Mouse (Mus musculus): ENCODE data around the gene Sycp3. TPM values are rescaled to one million over a fixed set of nuclear protein-coding genes. Genes with fewer than 3 reads are reported as not detected.

The Sycp3 gene
- polyA plus RNA-seq (2012): not detected in 2 replicates

DNA sequence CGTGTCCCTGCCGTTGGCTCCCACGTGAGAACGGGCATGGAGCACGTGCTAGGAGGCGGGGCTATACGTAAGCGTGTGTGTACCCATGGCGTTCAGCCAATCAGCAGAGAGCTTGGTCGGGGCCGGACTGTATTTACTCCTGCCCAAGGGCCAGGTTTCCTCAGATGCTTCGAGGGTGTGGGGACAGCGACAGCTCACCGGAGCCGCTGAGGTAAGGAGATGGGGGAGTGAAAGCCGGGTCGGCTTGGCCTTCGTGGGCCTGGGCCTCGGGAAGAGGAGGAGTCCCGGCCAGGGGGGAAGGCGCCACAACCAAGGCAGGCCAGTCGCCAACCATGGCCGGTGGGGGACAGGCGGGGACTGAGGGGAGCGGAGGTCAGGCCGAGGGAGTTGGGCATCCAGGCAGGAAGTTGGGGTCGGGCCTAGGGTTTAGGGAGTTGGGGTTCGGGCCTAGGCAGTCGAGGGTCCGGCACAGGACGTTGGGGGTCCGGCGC, at the start of gene Sycp3:
Sycp3 (plus strand) TSS at position 68 of the 491 bp plus-strand sequence.
- no peak within 1 kb of the TSS for H3K4me3 ChIP-seq (replicated peaks)
- TF ChIP-seq GATA1 (IDR thresholded peaks at IDR 0.05; ENCODE audit: low read length): no peak

DNA sequence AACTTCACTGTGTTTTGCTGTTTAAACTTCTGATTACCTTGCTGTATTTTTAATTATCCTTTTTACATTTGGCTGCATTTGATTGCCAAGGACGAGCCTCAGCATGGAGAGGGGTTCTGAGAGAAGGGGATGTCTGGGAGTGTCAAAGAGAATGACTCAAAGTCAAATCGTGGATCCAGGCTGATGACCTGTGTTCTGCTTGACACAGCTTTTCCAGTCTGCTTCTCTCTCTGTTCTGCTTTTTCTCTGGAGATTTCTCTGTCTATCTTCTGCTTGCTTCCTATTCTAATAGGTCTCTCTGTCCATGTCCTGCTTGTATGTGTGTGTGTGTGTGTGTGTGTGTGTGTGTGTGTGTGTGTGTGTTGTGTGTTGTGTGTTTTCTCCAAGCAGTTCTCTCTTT, 49.6 kb upstream of the Sycp3 start:
- Histone ChIP-seq H3K27me3 (ENCODE audit: control insufficient read depth) (no peaks in the 10 kb centered on the region), H3K9me3 (ENCODE audit: control insufficient read depth, low read length) (no peaks in the 10 kb centered on the region), H3K4me3 (replicated peaks) (no peak overlapping the region), H3K36me3 (ENCODE audit: control insufficient read depth) (no peaks in the 10 kb centered on the region; the same call in 1 of the 2 replicates), H3K4me1 (ENCODE audit: control insufficient read depth) (no peaks in the 10 kb centered on the region; the same call in 1 of the 2 replicates)
- no peak for TF ChIP-seq GATA1 (IDR thresholded peaks at IDR 0.05; ENCODE audit: low read length)
- TF ChIP-seq TAL1 (IDR thresholded peaks at IDR 0.05; ENCODE audit: low read length): no peak

More for the DNA sequence above, at the start of gene Sycp3:
- Histone ChIP-seq H3K27me3 (ENCODE audit: control insufficient read depth) (no peaks in the 10 kb centered on the region), H3K9me3 (ENCODE audit: control insufficient read depth, low read length) (peaks cover 8% of the 10 kb centered on the region), H3K36me3 (ENCODE audit: control insufficient read depth) (no peaks in the 10 kb centered on the region), H3K4me1 (ENCODE audit: control insufficient read depth) (no peaks in the 10 kb centered on the region)

DNA sequence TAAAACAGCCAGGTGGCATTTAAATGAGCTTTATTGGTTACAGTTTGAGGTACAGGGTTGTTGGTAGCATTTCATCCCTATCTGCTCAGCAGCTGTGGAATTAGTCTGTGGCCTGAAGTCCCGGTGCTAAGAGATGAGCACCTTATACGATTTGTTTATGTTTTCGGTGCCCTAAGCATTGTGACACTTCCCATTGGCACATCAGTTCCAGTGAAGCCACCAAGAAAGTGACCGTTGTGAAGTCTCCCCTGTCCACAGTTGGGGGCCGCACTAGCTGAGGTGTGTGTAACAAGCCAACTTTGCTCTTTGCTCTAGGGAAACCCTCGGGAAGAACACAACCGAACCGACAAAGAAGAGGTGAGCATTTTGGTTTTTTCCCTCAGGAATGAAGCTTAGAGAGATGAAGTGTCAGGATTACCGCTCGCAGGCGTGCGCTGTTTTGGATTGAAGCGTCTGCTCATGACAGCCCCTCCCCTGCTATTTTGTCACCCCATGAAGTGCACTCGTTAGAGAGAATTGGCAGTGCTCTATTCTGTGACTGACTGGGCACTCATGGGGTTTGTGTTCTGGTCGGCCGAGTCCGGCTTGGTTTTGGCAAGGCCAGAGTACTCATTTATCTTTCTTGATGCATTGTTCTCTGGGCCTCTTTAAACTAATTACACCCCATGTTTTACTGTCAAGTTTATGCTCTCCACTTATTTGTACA, 46.9 kb upstream of the Sycp3 start:
- Histone ChIP-seq H3K36me3 (ENCODE audit: control insufficient read depth) (peaks cover 2% of the 10 kb centered on the region), H3K4me1 (ENCODE audit: control insufficient read depth) (no peaks in the 10 kb centered on the region; the same call in 1 of the 2 replicates), H3K9me3 (ENCODE audit: control insufficient read depth, low read length) (no peaks in the 10 kb centered on the region), H3K27me3 (ENCODE audit: control insufficient read depth) (no peaks in the 10 kb centered on the region), H3K4me3 (replicated peaks) (no peak overlapping the region)
- TF ChIP-seq GATA1 (IDR thresholded peaks at IDR 0.05; ENCODE audit: low read length): no peak
- TF ChIP-seq TAL1 (IDR thresholded peaks at IDR 0.05; ENCODE audit: low read length): no peak

DNA sequence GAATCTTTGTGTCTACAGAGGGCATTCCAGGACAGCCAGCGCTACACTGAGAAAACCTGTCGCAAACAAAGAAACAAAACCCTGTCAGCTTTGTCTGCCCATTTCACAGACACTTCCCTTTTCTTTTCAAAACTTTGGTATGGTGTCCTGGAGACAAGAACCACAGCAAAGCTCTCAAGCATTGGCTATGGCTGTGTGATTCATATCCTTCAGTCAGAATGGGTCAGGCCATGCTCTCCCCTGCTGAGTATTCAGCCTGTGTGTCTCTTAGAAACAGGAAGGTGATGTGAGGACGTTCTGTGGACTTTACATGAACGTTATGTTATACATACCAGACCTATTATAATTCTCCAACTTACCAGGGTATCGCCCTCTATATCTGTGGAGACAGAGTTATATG, 41.7 kb upstream of the Sycp3 start:
- Histone ChIP-seq H3K4me1 (ENCODE audit: control insufficient read depth) (no peaks in the 10 kb centered on the region), H3K9me3 (ENCODE audit: control insufficient read depth, low read length) (no peaks in the 10 kb centered on the region), H3K4me3 (replicated peaks) (no peak overlapping the region), H3K36me3 (ENCODE audit: control insufficient read depth) (peaks cover 9% of the 10 kb centered on the region), H3K27me3 (ENCODE audit: control insufficient read depth) (no peaks in the 10 kb centered on the region)
- TF ChIP-seq GATA1 (IDR thresholded peaks at IDR 0.05; ENCODE audit: low read length) (no peak), TAL1 (IDR thresholded peaks at IDR 0.05; ENCODE audit: low read length) (no peak)

DNA sequence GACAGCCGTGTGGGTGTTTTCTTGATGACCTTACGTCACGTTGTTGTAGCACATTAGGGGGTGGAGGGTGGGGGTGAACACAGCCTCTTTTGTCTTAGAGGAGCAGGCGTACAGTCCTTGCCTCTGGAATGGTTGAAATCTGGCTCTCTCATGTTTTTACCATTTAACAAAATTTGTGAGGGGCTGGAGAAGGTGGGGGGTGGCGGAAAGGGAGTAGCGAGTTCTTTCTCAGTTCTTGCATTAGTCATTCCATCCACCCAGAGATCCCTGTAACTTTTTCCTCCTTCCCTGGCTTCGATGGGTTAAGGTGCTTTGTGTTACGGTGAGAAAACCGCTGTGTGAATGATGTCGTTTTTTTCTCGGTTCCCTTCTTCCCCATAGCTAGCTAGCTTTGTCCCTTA, 39.2 kb upstream of the Sycp3 start:
- no peak for TF ChIP-seq GATA1 (IDR thresholded peaks at IDR 0.05; ENCODE audit: low read length)
- no peak for TF ChIP-seq TAL1 (IDR thresholded peaks at IDR 0.05; ENCODE audit: low read length)
- Histone ChIP-seq H3K36me3 (ENCODE audit: control insufficient read depth) (peaks cover 9% of the 10 kb centered on the region), H3K9me3 (ENCODE audit: control insufficient read depth, low read length) (no peaks in the 10 kb centered on the region), H3K4me3 (replicated peaks) (no peak overlapping the region), H3K4me1 (ENCODE audit: control insufficient read depth) (no peaks in the 10 kb centered on the region), H3K27me3 (ENCODE audit: control insufficient read depth) (no peaks in the 10 kb centered on the region)

DNA sequence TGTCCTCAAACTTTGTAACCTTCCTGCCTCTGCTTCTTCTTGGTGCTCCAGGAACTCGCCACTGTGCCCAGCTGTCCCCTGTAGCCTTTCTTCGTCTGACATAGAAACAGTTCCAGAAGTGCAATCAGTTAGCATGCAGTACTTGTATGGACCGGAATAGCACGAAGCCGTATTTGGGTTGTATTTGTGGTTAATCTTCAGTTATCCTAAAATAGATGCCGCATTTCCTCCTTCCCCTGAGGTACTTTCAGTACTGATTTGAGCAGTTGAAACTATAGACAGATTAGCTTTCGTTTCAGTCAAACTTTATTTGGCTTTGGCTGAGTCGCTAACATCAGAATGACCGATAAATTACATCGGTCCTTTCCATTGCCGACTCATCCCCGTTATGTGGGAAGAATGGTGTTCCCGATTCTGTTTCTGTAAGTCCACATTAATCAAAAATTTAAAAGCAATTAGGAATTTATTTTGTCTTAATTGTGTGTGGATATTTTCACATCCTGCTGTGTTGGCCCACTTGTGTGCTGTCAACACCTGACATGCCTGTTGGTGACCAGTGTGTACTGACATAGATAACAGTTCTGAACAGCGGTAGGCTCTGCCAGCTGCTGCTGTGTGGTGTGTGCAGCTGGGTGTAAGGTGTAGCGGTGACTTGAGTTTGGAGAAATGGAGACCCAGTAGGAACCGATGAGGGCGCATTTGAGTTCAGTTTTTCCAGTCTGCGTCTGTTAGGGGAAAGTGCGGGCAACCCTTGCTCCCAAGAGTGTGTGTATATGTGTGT, 38.5 kb upstream of the Sycp3 start:
- Histone ChIP-seq H3K36me3 (ENCODE audit: control insufficient read depth) (peaks cover 7% of the 10 kb centered on the region), H3K9me3 (ENCODE audit: control insufficient read depth, low read length) (no peaks in the 10 kb centered on the region), H3K4me1 (ENCODE audit: control insufficient read depth) (no peaks in the 10 kb centered on the region), H3K27me3 (ENCODE audit: control insufficient read depth) (no peaks in the 10 kb centered on the region), H3K4me3 (replicated peaks) (no peak overlapping the region)
- TF ChIP-seq TAL1 (IDR thresholded peaks at IDR 0.05; ENCODE audit: low read length) (no peak), GATA1 (IDR thresholded peaks at IDR 0.05; ENCODE audit: low read length) (no peak)

DNA sequence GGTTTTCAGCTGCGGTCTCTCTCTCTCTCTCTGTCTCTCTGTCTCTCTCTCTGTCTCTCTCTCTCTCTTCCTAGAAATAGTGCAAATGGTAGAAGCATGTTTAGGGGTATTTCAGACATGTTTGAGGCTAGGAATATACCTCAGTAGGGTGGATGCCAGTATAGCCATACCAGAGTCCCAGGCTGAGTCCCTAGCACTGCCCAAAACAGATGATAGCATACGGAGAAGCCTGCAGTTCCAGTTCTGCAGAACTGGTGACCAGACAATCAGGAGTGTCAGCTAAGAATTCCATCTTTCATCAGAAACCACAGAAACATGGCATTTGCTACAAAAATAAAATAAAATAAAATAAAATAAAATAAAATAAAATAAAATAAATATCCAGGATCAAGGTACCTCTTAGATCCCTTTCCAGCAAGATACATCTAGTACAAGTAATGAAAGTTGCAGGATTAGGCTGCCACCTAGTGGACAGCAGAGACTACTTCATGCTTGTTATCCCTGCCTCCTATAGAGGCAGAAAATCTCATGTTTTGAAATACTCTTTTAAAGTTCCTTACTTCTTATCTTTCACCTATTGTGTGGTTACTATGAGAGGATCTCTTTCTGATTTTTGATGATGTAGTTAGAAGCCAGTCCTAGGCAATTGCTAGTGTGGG, 33.1 kb upstream of the Sycp3 start:
- peaks cover 17% of the 10 kb centered on the region for H3K36me3 ChIP-seq (ENCODE audit: control insufficient read depth)
- no peaks in the 10 kb centered on the region for H3K4me1 ChIP-seq (ENCODE audit: control insufficient read depth)
- no peaks in the 10 kb centered on the region for H3K27me3 ChIP-seq (ENCODE audit: control insufficient read depth)
- no peaks in the 10 kb centered on the region for H3K9me3 ChIP-seq (ENCODE audit: control insufficient read depth, low read length)
- no peak overlapping the region for H3K4me3 ChIP-seq (replicated peaks)
- TF ChIP-seq GATA1 (IDR thresholded peaks at IDR 0.05; ENCODE audit: low read length) (no peak), TAL1 (IDR thresholded peaks at IDR 0.05; ENCODE audit: low read length) (no peak)

DNA sequence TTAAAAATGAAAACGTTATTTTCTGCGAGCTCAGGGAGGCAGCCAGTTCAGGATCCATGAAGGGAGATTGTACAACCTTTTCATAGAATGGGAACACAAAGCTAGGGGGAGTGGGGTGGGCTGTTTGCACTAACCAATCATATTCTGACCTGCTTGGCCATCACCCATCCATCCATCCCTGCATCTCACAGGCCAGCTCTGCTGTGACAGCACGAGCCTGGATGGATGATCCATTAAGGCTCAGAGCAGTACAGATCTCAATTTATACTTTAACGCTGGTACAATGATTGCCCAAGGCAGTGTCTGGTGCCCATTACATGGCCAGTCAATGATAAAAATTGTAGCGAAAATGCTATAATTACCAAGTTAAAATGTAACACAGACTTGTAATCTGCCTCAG, 32.5 kb upstream of the Sycp3 start:
- no peaks in the 10 kb centered on the region for H3K4me1 ChIP-seq (ENCODE audit: control insufficient read depth)
- H3K36me3 ChIP-seq (ENCODE audit: control insufficient read depth): peaks cover 17% of the 10 kb centered on the region
- H3K27me3 ChIP-seq (ENCODE audit: control insufficient read depth): no peaks in the 10 kb centered on the region
- H3K9me3 ChIP-seq (ENCODE audit: control insufficient read depth, low read length): no peaks in the 10 kb centered on the region
- TF ChIP-seq GATA1 (IDR thresholded peaks at IDR 0.05; ENCODE audit: low read length): no peak
- no peak for TF ChIP-seq TAL1 (IDR thresholded peaks at IDR 0.05; ENCODE audit: low read length)
- H3K4me3 ChIP-seq (replicated peaks): no peak overlapping the region

DNA sequence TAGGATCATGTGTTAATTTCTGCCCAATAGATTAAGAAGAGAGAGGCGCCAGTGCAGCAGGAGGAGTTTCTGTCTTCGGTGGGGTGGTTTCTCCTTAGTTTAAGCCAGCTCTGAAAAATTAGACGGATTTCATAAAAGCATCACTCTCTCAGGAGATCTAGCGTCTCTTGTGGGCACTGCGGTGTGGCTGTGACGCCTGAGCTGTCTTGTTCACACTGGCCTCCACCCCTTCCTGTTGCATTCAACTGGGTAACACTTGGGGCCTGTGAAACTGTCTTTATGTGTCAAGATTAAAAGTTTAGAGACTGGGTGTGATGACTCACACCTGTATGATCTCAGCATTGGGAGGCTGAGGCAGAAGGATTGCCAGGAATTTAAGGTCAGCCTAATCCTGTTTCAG, 31.4 kb upstream of the Sycp3 start:
- Histone ChIP-seq H3K9me3 (ENCODE audit: control insufficient read depth, low read length) (no peaks in the 10 kb centered on the region), H3K36me3 (ENCODE audit: control insufficient read depth) (peaks cover 22% of the 10 kb centered on the region), H3K27me3 (ENCODE audit: control insufficient read depth) (no peaks in the 10 kb centered on the region), H3K4me1 (ENCODE audit: control insufficient read depth) (no peaks in the 10 kb centered on the region), H3K4me3 (replicated peaks) (no peak overlapping the region)
- TF ChIP-seq TAL1 (IDR thresholded peaks at IDR 0.05; ENCODE audit: low read length) (no peak), GATA1 (IDR thresholded peaks at IDR 0.05; ENCODE audit: low read length) (no peak)
